Mouse (Mus musculus): Measurements from ENCODE around the gene Gm20388. TPM values are rescaled to one million over a fixed set of nuclear protein-coding genes. Genes with fewer than 3 reads are reported as not detected.
A peak's percentile ranks its signal among the peaks of the same experiment; 100 is the strongest.

Gene Gm20388
- total RNA-seq, 2 experiments from 2014 or later: 18.6 TPM; not detected in 1

GRCm38 (mm10) chr8:121174721-121175539 lies 1264.3 kb downstream of the Gm20388 start:
- intact Hi-C loops (cut with DNase I): no loop called here
- no peak for DNase-seq (ENCODE audit: low spot score in 2 of 2)

GRCm38 (mm10) chr8:121175540-121176090 lies 1265.0 kb downstream of the Gm20388 start:
- intact Hi-C loops (cut with DNase I): no loop called here
- no peak for DNase-seq (ENCODE audit: low spot score in 2 of 2)

- peak in 1 of 2 experiments; percentile 3 for DNase-seq (ENCODE audit: low spot score in 2 of 2)
- intact Hi-C loops (cut with DNase I): no loop called here
Measured at GRCm38 (mm10) chr8:121176291-121176690, 1265.7 kb downstream of the Gm20388 start.

GRCm38 (mm10) chr8:121180474-121181284 lies 1270.0 kb downstream of the Gm20388 start:
- no peak for DNase-seq (ENCODE audit: low spot score in 2 of 2)

GRCm38 (mm10) chr8:121181285-121181884 lies 1270.7 kb downstream of the Gm20388 start:
- intact Hi-C loops (cut with DNase I): no loop called here
- DNase-seq (ENCODE audit: low spot score in 2 of 2): no peak

More at GRCm38 (mm10) chr8:121180474-121181284, 1270.0 kb downstream of the Gm20388 start:
- intact Hi-C loops (cut with DNase I): no loop called here

GRCm38 (mm10) chr8:121187491-121188364 lies 1277.1 kb downstream of the Gm20388 start:
- intact Hi-C loops (cut with DNase I): no loop called here
- peak in 1 of 2 experiments; percentile 3 for DNase-seq (ENCODE audit: low spot score in 2 of 2)

- no peak for DNase-seq (ENCODE audit: low spot score in 2 of 2)
- intact Hi-C loops (cut with DNase I): no loop called here
Measured at GRCm38 (mm10) chr8:121188994-121189393, 1278.4 kb downstream of the Gm20388 start.

GRCm38 (mm10) chr8:121192451-121192850 lies 1281.8 kb downstream of the Gm20388 start:
- DNase-seq (ENCODE audit: low spot score in 2 of 2): no peak
- intact Hi-C loops (cut with DNase I): no loop called here

GRCm38 (mm10) chr8:121195970-121196369 lies 1285.3 kb downstream of the Gm20388 start:
- intact Hi-C loops (cut with DNase I): no loop called here
- DNase-seq (ENCODE audit: low spot score in 2 of 2): no peak

- intact Hi-C loops (cut with DNase I): no loop called here
- DNase-seq (ENCODE audit: low spot score in 2 of 2): no peak
Measured at GRCm38 (mm10) chr8:121196726-121197668, 1286.4 kb downstream of the Gm20388 start.

GRCm38 (mm10) chr8:121200069-121200468 lies 1289.4 kb downstream of the Gm20388 start:
- intact Hi-C loops (cut with DNase I): no loop called here
- no peak for DNase-seq (ENCODE audit: low spot score in 2 of 2)

- DNase-seq (ENCODE audit: low spot score in 2 of 2): no peak
- intact Hi-C loops (cut with DNase I): no loop called here
Measured at GRCm38 (mm10) chr8:121200979-121201378, 1290.3 kb downstream of the Gm20388 start.

- no peak for DNase-seq (ENCODE audit: low spot score in 2 of 2)
- intact Hi-C loops (cut with DNase I): no loop called here
Measured at GRCm38 (mm10) chr8:121201651-121202050, 1291.0 kb downstream of the Gm20388 start.

- DNase-seq (ENCODE audit: low spot score in 2 of 2): peak; percentile 52 to 70
- intact Hi-C loops (cut with DNase I): no loop called here
Measured at GRCm38 (mm10) chr8:121203612-121204376, 1293.2 kb downstream of the Gm20388 start.

- intact Hi-C loops (cut with DNase I): no loop called here
- no peak for DNase-seq (ENCODE audit: low spot score in 2 of 2)
Measured at GRCm38 (mm10) chr8:121207171-121207570, 1296.5 kb downstream of the Gm20388 start.

GRCm38 (mm10) chr8:121210627-121211026 lies 1300.0 kb downstream of the Gm20388 start:
- no peak for DNase-seq (ENCODE audit: low spot score in 2 of 2)
- intact Hi-C loops (cut with DNase I): no loop called here

- DNase-seq (ENCODE audit: low spot score in 2 of 2): peak in 1 of 2 experiments; percentile 5
- intact Hi-C loops (cut with DNase I): no loop called here
Measured at GRCm38 (mm10) chr8:121213236-121213635, 1302.6 kb downstream of the Gm20388 start.
